Mouse (Mus musculus): ENCODE measurements around the gene Cramp1l.

- no peak for TF ChIP-seq CTCF (conservative IDR thresholded peaks at IDR 0.05; ENCODE audit: insufficient read depth, insufficient read length, low read depth, low read length)
- TF ChIP-seq POLR2A (IDR thresholded peaks at IDR 0.05; ENCODE audit: low read depth, low read length) = no peak
Measured at GRCm38 (mm10) chr17:24932431-24932830, 83.2 kb downstream of the Cramp1l start.
